Mouse (Mus musculus): ENCODE measurements around the gene Trim72. TPM values are rescaled to one million over a fixed set of nuclear protein-coding genes. Genes with fewer than 3 reads are reported as not detected.
"Not testable (repeated sequence)": the region's sequence is repeated elsewhere in the genome, so short reads cannot be mapped to it uniquely, and the experiment has no call there.

Gene Trim72
- polyA plus RNA-seq, 1 experiment from 2014 or later = 0.76 TPM

- Histone ChIP-seq H3K27me3 (replicated peaks) (peaks cover 20% of the 10 kb centered on the region), H3K36me3 (no peaks in the 10 kb centered on the region), H3K4me2 (no peak overlapping the region), H3K4me1 (peaks cover 9% of the 10 kb centered on the region; the same call in 1 of the 2 replicates), H3K27ac (replicated peaks) (no peak overlapping the region), H3K4me3 (no peak overlapping the region), H3K9me3 (no peaks in the 10 kb centered on the region), H3K9ac (no peak overlapping the region)
- 82% methylated on average over 13 of the region's 13 CpGs for WGBS
- no peak for ATAC-seq (ENCODE audit: extremely low read depth, insufficient number of reproducible peaks, low FRiP score, low TSS enrichment)
Measured at GRCm38 (mm10) chr7:128013116-128013515, 9.4 kb downstream of the Trim72 start.

- not testable (repeated sequence) for H3K4me1 ChIP-seq; ATAC-seq (ENCODE audit: extremely low read depth, insufficient number of reproducible peaks, low FRiP score, low TSS enrichment); H3K27ac ChIP-seq (replicated peaks); H3K9ac ChIP-seq; H3K9me3 ChIP-seq; H3K4me2 ChIP-seq; H3K36me3 ChIP-seq; H3K4me3 ChIP-seq; H3K27me3 ChIP-seq (replicated peaks)
- WGBS = 66% methylated on average over 5 of the region's 5 CpGs
Measured at GRCm38 (mm10) chr7:128016134-128016533, 12.4 kb downstream of the Trim72 start.

GRCm38 (mm10) chr7:128016650-128017049 lies 12.9 kb downstream of the Trim72 start:
- Histone ChIP-seq H3K27me3 (replicated peaks) (no peaks in the 10 kb centered on the region), H3K4me2 (no peak overlapping the region), H3K9ac (no peak overlapping the region), H3K4me3 (no peak overlapping the region), H3K36me3 (no peaks in the 10 kb centered on the region), H3K27ac (replicated peaks) (no peak overlapping the region), H3K9me3 (no peaks in the 10 kb centered on the region), H3K4me1 (no peaks in the 10 kb centered on the region)
- ATAC-seq (ENCODE audit: extremely low read depth, insufficient number of reproducible peaks, low FRiP score, low TSS enrichment) = no peak
- 87% methylated on average over 6 of the region's 6 CpGs for WGBS

GRCm38 (mm10) chr7:128018275-128018674 lies 14.5 kb downstream of the Trim72 start:
- no peak overlapping the region for H3K9ac ChIP-seq
- no peaks in the 10 kb centered on the region for H3K36me3 ChIP-seq
- no peaks in the 10 kb centered on the region for H3K27me3 ChIP-seq (replicated peaks)
- H3K4me3 ChIP-seq = no peak overlapping the region
- H3K4me2 ChIP-seq = no peak overlapping the region
- H3K4me1 ChIP-seq = no peaks in the 10 kb centered on the region
- H3K9me3 ChIP-seq = 0 out of 2 replicates have a peak, but pooled peaks cover 4% of the 10 kb centered on the region
- no peak for ATAC-seq (ENCODE audit: extremely low read depth, insufficient number of reproducible peaks, low FRiP score, low TSS enrichment)
- no peak overlapping the region for H3K27ac ChIP-seq (replicated peaks)
- 78% methylated on average over 3 of the region's 3 CpGs for WGBS

GRCm38 (mm10) chr7:128019187-128019586 lies 15.4 kb downstream of the Trim72 start:
- Histone ChIP-seq H3K36me3 (no peaks in the 10 kb centered on the region), H3K4me2 (no peak overlapping the region), H3K27me3 (replicated peaks) (no peaks in the 10 kb centered on the region), H3K4me3 (no peak overlapping the region), H3K4me1 (no peaks in the 10 kb centered on the region), H3K9me3 (0 out of 2 replicates have a peak, but pooled peaks cover 4% of the 10 kb centered on the region), H3K27ac (replicated peaks) (no peak overlapping the region), H3K9ac (no peak overlapping the region)
- 68% methylated on average over 2 of the region's 2 CpGs for WGBS
- no peak for ATAC-seq (ENCODE audit: extremely low read depth, insufficient number of reproducible peaks, low FRiP score, low TSS enrichment)

GRCm38 (mm10) chr7:128022974-128023373 lies 19.2 kb downstream of the Trim72 start:
- H3K36me3 ChIP-seq = no peaks in the 10 kb centered on the region
- no peak overlapping the region for H3K9ac ChIP-seq
- H3K27me3 ChIP-seq (replicated peaks) = no peaks in the 10 kb centered on the region
- H3K4me3 ChIP-seq = no peak overlapping the region
- no peak overlapping the region for H3K4me2 ChIP-seq
- ATAC-seq (ENCODE audit: extremely low read depth, insufficient number of reproducible peaks, low FRiP score, low TSS enrichment) = no peak
- 0 out of 2 replicates have a peak, but pooled peaks cover 4% of the 10 kb centered on the region for H3K9me3 ChIP-seq
- H3K4me1 ChIP-seq = no peaks in the 10 kb centered on the region
- H3K27ac ChIP-seq (replicated peaks) = no peak overlapping the region
- 59% methylated on average over 8 of the region's 8 CpGs for WGBS

- Histone ChIP-seq H3K4me1 (no peaks in the 10 kb centered on the region), H3K27me3 (replicated peaks) (no peaks in the 10 kb centered on the region), H3K27ac (replicated peaks) (no peak overlapping the region), H3K4me3 (no peak overlapping the region), H3K9ac (no peak overlapping the region), H3K9me3 (0 out of 2 replicates have a peak, but pooled peaks cover 4% of the 10 kb centered on the region), H3K36me3 (no peaks in the 10 kb centered on the region), H3K4me2 (no peak overlapping the region)
- 63% methylated on average over 4 of the region's 4 CpGs for WGBS
- no peak for ATAC-seq (ENCODE audit: extremely low read depth, insufficient number of reproducible peaks, low FRiP score, low TSS enrichment)
Measured at GRCm38 (mm10) chr7:128023565-128023964, 19.8 kb downstream of the Trim72 start.

- no peak for ATAC-seq (ENCODE audit: extremely low read depth, insufficient number of reproducible peaks, low FRiP score, low TSS enrichment)
- Histone ChIP-seq H3K9ac (no peak overlapping the region), H3K4me2 (no peak overlapping the region), H3K27me3 (replicated peaks) (no peaks in the 10 kb centered on the region), H3K4me1 (no peaks in the 10 kb centered on the region), H3K27ac (replicated peaks) (no peak overlapping the region), H3K9me3 (0 out of 2 replicates have a peak, but pooled peaks cover 4% of the 10 kb centered on the region), H3K4me3 (no peak overlapping the region), H3K36me3 (no peaks in the 10 kb centered on the region)
- 84% methylated on average over 9 of the region's 9 CpGs for WGBS
Measured at GRCm38 (mm10) chr7:128024364-128024763, 20.6 kb downstream of the Trim72 start.

- H3K9ac ChIP-seq = no peak overlapping the region
- no peak overlapping the region for H3K4me2 ChIP-seq
- no peaks in the 10 kb centered on the region for H3K27me3 ChIP-seq (replicated peaks)
- no peaks in the 10 kb centered on the region for H3K4me1 ChIP-seq
- H3K36me3 ChIP-seq = no peaks in the 10 kb centered on the region
- no peak overlapping the region for H3K4me3 ChIP-seq
- ATAC-seq (ENCODE audit: extremely low read depth, insufficient number of reproducible peaks, low FRiP score, low TSS enrichment) = no peak
- H3K9me3 ChIP-seq = 0 out of 2 replicates have a peak, but pooled peaks cover 4% of the 10 kb centered on the region
- no peak overlapping the region for H3K27ac ChIP-seq (replicated peaks)
- 71% methylated on average over 4 of the region's 4 CpGs for WGBS
Measured at GRCm38 (mm10) chr7:128024932-128025331, 21.2 kb downstream of the Trim72 start.

GRCm38 (mm10) chr7:128025381-128025780 lies 21.6 kb downstream of the Trim72 start:
- H3K4me1 ChIP-seq = no peaks in the 10 kb centered on the region
- no peaks in the 10 kb centered on the region for H3K36me3 ChIP-seq
- no peak for ATAC-seq (ENCODE audit: extremely low read depth, insufficient number of reproducible peaks, low FRiP score, low TSS enrichment)
- 70% methylated on average over 4 of the region's 4 CpGs for WGBS
- no peak overlapping the region for H3K27ac ChIP-seq (replicated peaks)
- H3K9ac ChIP-seq = no peak overlapping the region
- no peak overlapping the region for H3K4me3 ChIP-seq
- H3K9me3 ChIP-seq = 0 out of 2 replicates have a peak, but pooled peaks cover 4% of the 10 kb centered on the region
- no peak overlapping the region for H3K4me2 ChIP-seq
- H3K27me3 ChIP-seq (replicated peaks) = no peaks in the 10 kb centered on the region

- no peak overlapping the region for H3K4me3 ChIP-seq
- H3K9ac ChIP-seq = no peak overlapping the region
- no peaks in the 10 kb centered on the region for H3K27me3 ChIP-seq (replicated peaks)
- no peaks in the 10 kb centered on the region for H3K9me3 ChIP-seq
- peaks cover 3% of the 10 kb centered on the region; the same call in 1 of the 2 replicates for H3K4me1 ChIP-seq
- no peak overlapping the region for H3K4me2 ChIP-seq
- H3K36me3 ChIP-seq = no peaks in the 10 kb centered on the region
- no peak for ATAC-seq (ENCODE audit: extremely low read depth, insufficient number of reproducible peaks, low FRiP score, low TSS enrichment)
- WGBS = 36% methylated on average over 9 of the region's 9 CpGs
- no peak overlapping the region for H3K27ac ChIP-seq (replicated peaks)
Measured at GRCm38 (mm10) chr7:128031403-128031976, 27.7 kb downstream of the Trim72 start.

- WGBS = 68% methylated on average over 5 of the region's 5 CpGs
- Histone ChIP-seq H3K27ac (replicated peaks) (no peak overlapping the region), H3K4me2 (no peak overlapping the region), H3K27me3 (replicated peaks) (no peaks in the 10 kb centered on the region), H3K9ac (no peak overlapping the region), H3K36me3 (no peaks in the 10 kb centered on the region), H3K9me3 (no peaks in the 10 kb centered on the region), H3K4me1 (peaks cover 3% of the 10 kb centered on the region; the same call in 1 of the 2 replicates), H3K4me3 (no peak overlapping the region)
- ATAC-seq (ENCODE audit: extremely low read depth, insufficient number of reproducible peaks, low FRiP score, low TSS enrichment) = no peak
Measured at GRCm38 (mm10) chr7:128032290-128032988, 28.7 kb downstream of the Trim72 start.
